Comparison of ENCODE assay signal across 15 mouse cellular contexts in the genomic region with DNA sequence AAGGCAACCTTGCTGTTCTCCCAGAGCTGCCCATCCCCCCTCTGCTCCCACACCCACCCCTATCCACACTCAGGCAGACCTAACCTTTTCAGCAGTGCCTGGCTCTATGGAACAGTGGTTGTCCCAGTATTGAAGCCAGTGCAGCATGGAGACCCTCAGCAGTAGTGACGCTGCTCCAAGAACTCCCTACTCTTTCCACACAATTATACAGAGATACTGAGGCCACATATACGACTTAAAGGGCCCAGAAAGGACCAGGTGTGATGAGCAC.
DNase-seq lines count a peak whose midpoint lies in the region; ATAC-seq lines count a peak whose summit lies in the region.
"Had no signal": no experiment of that assay in that cellular context is flagged by ENCODE, and none has a peak within 500 bp of the region (broad histone marks: within the 10 kb centered on the region; RNA-seq: fewer than 3 reads in every experiment).

No protein-coding gene starts in this region.

- no peak overlapping the region for H3K4me2 ChIP-seq in neural tube, embryonic 11.5 days (ENCODE audit: low read depth)
- no peak overlapping the region for H3K4me2 ChIP-seq in embryonic facial prominence, embryonic 11.5 days (ENCODE audit: low read depth, low read length)
- H3K4me2 ChIP-seq in hindbrain, embryonic 13.5 days = no peak overlapping the region
- H3K4me2 ChIP-seq in kidney, embryonic 15.5 days = no peak overlapping the region
- H3K4me2 ChIP-seq: heart, embryonic 11.5 days; intestine, embryonic 15.5 days had no signal

- 0 out of 2 replicates have a peak overlapping the region, but pooled peaks have one; percentile 1 for H3K27ac ChIP-seq in neural tube, embryonic 11.5 days (ENCODE audit: low read depth, low read length)
- no peak overlapping the region for H3K27ac ChIP-seq in embryonic facial prominence, embryonic 11.5 days (replicated peaks; ENCODE audit: low read depth, low read length)
- H3K27ac ChIP-seq in hindbrain, embryonic 13.5 days = no peak overlapping the region
- H3K27ac ChIP-seq in kidney, embryonic 15.5 days = no peak overlapping the region
- H3K27ac ChIP-seq: intestine, embryonic 15.5 days; layer of hippocampus, adult 2 months had no signal

- 62% methylated on average over 2 of the region's 2 CpGs for WGBS in neural tube, embryonic 11.5 days
- WGBS in embryonic facial prominence, embryonic 11.5 days = 77% methylated on average over 2 of the region's 2 CpGs
- 56% methylated on average over 2 of the region's 2 CpGs for WGBS in hindbrain, embryonic 13.5 days
- WGBS in kidney, embryonic 15.5 days = 75% methylated on average over 2 of the region's 2 CpGs

- no peaks in the 10 kb centered on the region for H3K27me3 ChIP-seq in neural tube, embryonic 11.5 days (ENCODE audit: control insufficient read depth, insufficient read depth, low read length)
- no peaks in the 10 kb centered on the region for H3K27me3 ChIP-seq in embryonic facial prominence, embryonic 11.5 days (ENCODE audit: control insufficient read depth, insufficient read depth, low read length)
- no peaks in the 10 kb centered on the region for H3K27me3 ChIP-seq in hindbrain, embryonic 13.5 days
- H3K27me3 ChIP-seq in kidney, embryonic 15.5 days = no peaks in the 10 kb centered on the region
- H3K27me3 ChIP-seq: intestine, embryonic 15.5 days had no signal

- no peak overlapping the region for H3K9ac ChIP-seq in neural tube, embryonic 11.5 days (ENCODE audit: low read length)
- H3K9ac ChIP-seq in embryonic facial prominence, embryonic 11.5 days (replicated peaks; ENCODE audit: low read length) = no peak overlapping the region
- no peak overlapping the region for H3K9ac ChIP-seq in hindbrain, embryonic 13.5 days
- no peak overlapping the region for H3K9ac ChIP-seq in kidney, embryonic 15.5 days
- H3K9ac ChIP-seq: intestine, embryonic 15.5 days; liver, postnatal 0 days had no signal

- no peaks in the 10 kb centered on the region for H3K4me1 ChIP-seq in neural tube, embryonic 11.5 days (ENCODE audit: control insufficient read depth, insufficient read depth, low read length)
- H3K4me1 ChIP-seq in embryonic facial prominence, embryonic 11.5 days (ENCODE audit: control insufficient read depth, insufficient read depth, low read length) = no peaks in the 10 kb centered on the region
- peaks cover 5% of the 10 kb centered on the region; the same call in 1 of the 2 replicates for H3K4me1 ChIP-seq in hindbrain, embryonic 13.5 days (replicated peaks)
- H3K4me1 ChIP-seq in kidney, embryonic 15.5 days = no peaks in the 10 kb centered on the region
- H3K4me1 ChIP-seq: intestine, embryonic 15.5 days had no signal

- H3K9me3 ChIP-seq in neural tube, embryonic 11.5 days (ENCODE audit: control insufficient read depth, low read length) = no peaks in the 10 kb centered on the region
- H3K9me3 ChIP-seq in embryonic facial prominence, embryonic 11.5 days (replicated peaks; ENCODE audit: control insufficient read depth, low read length) = no peaks in the 10 kb centered on the region
- H3K9me3 ChIP-seq in hindbrain, embryonic 13.5 days = 0 out of 2 replicates have a peak, but pooled peaks cover 6% of the 10 kb centered on the region
- no peaks in the 10 kb centered on the region for H3K9me3 ChIP-seq in kidney, embryonic 15.5 days (replicated peaks)
- H3K9me3 ChIP-seq: intestine, embryonic 15.5 days had no signal

- peak; percentile 26 for DNase-seq in neural tube, embryonic 11.5 days (ENCODE audit: low spot score)
- DNase-seq in neural tube, embryonic 10.5 days (ENCODE audit: extremely low spot score, low spot score) = no peak
- DNase-seq in embryonic facial prominence, embryonic 11.5 days (ENCODE audit: low spot score) = no peak
- DNase-seq in retina, embryonic 14.5 days (ENCODE audit: low spot score) = peak; percentile 25
- DNase-seq in thymus, adult 18-20 months = no peak
- no peak for DNase-seq in heart, adult 11 months
- DNase-seq: adrenal gland, postnatal 10 days; cerebellum, adult 8-10 months; gastrocnemius, postnatal 25 days; liver, postnatal 0 days had no signal

- no peak overlapping the region for H3K4me3 ChIP-seq in neural tube, embryonic 11.5 days (ENCODE audit: low read depth, low read length)
- no peak overlapping the region for H3K4me3 ChIP-seq in embryonic facial prominence, embryonic 11.5 days (ENCODE audit: low read depth, low read length)
- H3K4me3 ChIP-seq in hindbrain, embryonic 13.5 days = no peak overlapping the region
- H3K4me3 ChIP-seq in kidney, embryonic 15.5 days (replicated peaks) = no peak overlapping the region
- H3K4me3 ChIP-seq: intestine, embryonic 15.5 days; layer of hippocampus, adult 2 months had no signal

- ATAC-seq in neural tube, embryonic 11.5 days (ENCODE audit: insufficient read depth, low FRiP score, low TSS enrichment) = peak; percentile 82
- ATAC-seq in embryonic facial prominence, embryonic 11.5 days (replicated peaks; ENCODE audit: insufficient number of reproducible peaks, low FRiP score, low TSS enrichment, low read depth) = peak; percentile 84
- 0 out of 2 replicates have a peak, but pooled peaks have one; percentile 46 for ATAC-seq in hindbrain, embryonic 13.5 days (ENCODE audit: low FRiP score)
- no peak for ATAC-seq in kidney, embryonic 15.5 days (replicated peaks; ENCODE audit: low FRiP score)
- ATAC-seq: intestine, embryonic 15.5 days; liver, postnatal 0 days had no signal

- no peaks in the 10 kb centered on the region for H3K36me3 ChIP-seq in neural tube, embryonic 11.5 days (ENCODE audit: control insufficient read depth, insufficient read depth, low read length)
- H3K36me3 ChIP-seq in embryonic facial prominence, embryonic 11.5 days (replicated peaks; ENCODE audit: control insufficient read depth, insufficient read depth, low read depth, low read length) = no peaks in the 10 kb centered on the region
- no peaks in the 10 kb centered on the region for H3K36me3 ChIP-seq in hindbrain, embryonic 13.5 days
- H3K36me3 ChIP-seq in kidney, embryonic 15.5 days = no peaks in the 10 kb centered on the region
- H3K36me3 ChIP-seq: intestine, embryonic 15.5 days had no signal

Comparison
In these comparisons a context has a peak if more than half of its experiments do, and no peak if none do; other contexts are left out.
1. DNase-seq: peak in neural tube, embryonic 11.5 days (single experiment) and retina, embryonic 14.5 days (single experiment); none in neural tube, embryonic 10.5 days (single experiment), embryonic facial prominence, embryonic 11.5 days (single experiment), thymus, adult 18-20 months (0 of 2) and heart, adult 11 months (single experiment).